Mouse (Mus musculus) liver, adult 2 months (tissue): ENCODE data around the gene Eml1. TPM values are rescaled to one million over a fixed set of nuclear protein-coding genes. Genes with fewer than 3 reads are reported as not detected.

Experiments used
- DNase-seq: peaks from one replicate; pipeline ENCODE4 v3.0.0-alpha.2; 2011; ENCODE audit warnings: low read depth, low spot score; ENCODE audit errors: extremely low read depth
- H3K27ac ChIP-seq: fragments of 200-500 bp; replicated peaks from 2 replicates; pipeline ENCODE4 v1.5.1; 2012; ENCODE audit warnings: low read depth, mild to moderate bottlenecking, control low read depth, inconsistent platforms, low read length; ENCODE audit not compliant: insufficient read depth
- H3K27me3 ChIP-seq: fragments of 200-500 bp; 2 replicates; pipeline ENCODE4 v1.6.1; 2012; ENCODE audit warnings: mild to moderate bottlenecking, moderate library complexity, low read length, inconsistent platforms; ENCODE audit not compliant: control insufficient read depth, insufficient read depth
- H3K36me3 ChIP-seq: fragments of 200-500 bp; 2 replicates; pipeline ENCODE4 v1.6.1; 2012; ENCODE audit warnings: low read length, inconsistent platforms; ENCODE audit not compliant: control insufficient read depth, insufficient read depth
- H3K4me1 ChIP-seq: fragments of 200-500 bp; 2 replicates; pipeline ENCODE4 v1.6.1; 2011; ENCODE audit warnings: low read length; ENCODE audit not compliant: control insufficient read depth, insufficient read depth
- H3K4me3 ChIP-seq: fragments of 200-500 bp; 2 replicates; pipeline ENCODE4 v1.5.1; 2011; ENCODE audit warnings: low read depth, mild to moderate bottlenecking, control low read depth, low read length, moderate library complexity; ENCODE audit not compliant: insufficient read depth
- H3K79me2 ChIP-seq: fragments of 200-500 bp; 2 replicates; pipeline ENCODE4 v1.6.1; 2012; ENCODE audit warnings: inconsistent platforms, mild to moderate bottlenecking, low read length, moderate library complexity; ENCODE audit not compliant: control insufficient read depth, insufficient read depth
- H3K9ac ChIP-seq: fragments of 200-500 bp; 2 replicates; pipeline ENCODE4 v1.6.1; 2012; ENCODE audit warnings: low read depth, mild to moderate bottlenecking, control low read depth, inconsistent platforms, low read length
- CTCF ChIP-seq: fragments of 200-500 bp; IDR thresholded peaks from 2 replicates; pipeline ENCODE4 v1.5.1; 2011; ENCODE audit warnings: low read depth, low read length, control low read depth
- POLR2A ChIP-seq: fragments of 200-500 bp; IDR thresholded peaks from 2 replicates; pipeline ENCODE4 v1.6.1; 2011; ENCODE audit warnings: low read length, control low read depth; ENCODE audit not compliant: insufficient read depth; ENCODE audit errors: extremely low read depth
- WGBS: fragments of 180-500 bp; shearing (Covaris S2); methylation state at CpG from one replicate; pipeline ENCODE4 v1.1.7; 2018; 5-methylcytosine and 5-hydroxymethylcytosine counted together
- polyA plus RNA-seq: library from polyadenylated mRNA; depleted of rRNA; stranded (reverse); fragments of >200 nt; gene quantifications from 2 replicates; pipeline ENCODE4 v1.2.3, GENCODE M21; 2012
- total RNA-seq: library from RNA; depleted of rRNA; stranded (reverse); fragments of >200 nt; gene quantifications from 2 replicates; pipeline ENCODE4 v1.2.3, GENCODE M21; 2014

The Eml1 gene
- total and polyA plus RNA-seq, 2 experiments, result 1.3 to 2.9 TPM

DNA sequence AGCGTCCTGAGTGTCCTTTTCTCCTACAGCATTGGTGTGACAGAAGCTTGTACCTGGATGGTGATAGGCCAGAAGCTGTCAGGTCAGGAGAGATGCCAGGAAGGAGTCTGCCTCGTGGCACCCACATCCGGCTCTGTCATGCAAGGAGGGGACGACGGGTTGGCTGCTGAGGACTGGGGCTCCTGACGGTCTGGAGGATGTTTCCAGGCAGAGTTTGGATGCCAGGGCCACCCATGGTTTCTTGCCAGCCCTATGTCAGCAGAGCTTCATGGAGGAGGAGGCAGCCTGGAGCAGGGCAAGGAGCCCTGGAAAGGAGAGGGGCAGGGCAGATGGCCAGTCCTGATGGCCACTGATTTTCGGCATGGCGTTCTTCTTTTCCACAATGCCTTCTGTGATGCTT, 28.4 kb downstream of the Eml1 start:
- Histone ChIP-seq H3K4me3 (no peak overlapping the region), H3K27me3 (no peaks in the 10 kb centered on the region), H3K36me3 (no peaks in the 10 kb centered on the region), H3K27ac (no peak overlapping the region), H3K4me1 (no peaks in the 10 kb centered on the region), H3K9ac (no peak overlapping the region), H3K79me2 (no peaks in the 10 kb centered on the region)
- 92% methylated on average over 8 of the region's 8 CpGs for WGBS
- no peak for DNase-seq
- TF ChIP-seq CTCF, result no peak
- TF ChIP-seq POLR2A, result no peak

DNA sequence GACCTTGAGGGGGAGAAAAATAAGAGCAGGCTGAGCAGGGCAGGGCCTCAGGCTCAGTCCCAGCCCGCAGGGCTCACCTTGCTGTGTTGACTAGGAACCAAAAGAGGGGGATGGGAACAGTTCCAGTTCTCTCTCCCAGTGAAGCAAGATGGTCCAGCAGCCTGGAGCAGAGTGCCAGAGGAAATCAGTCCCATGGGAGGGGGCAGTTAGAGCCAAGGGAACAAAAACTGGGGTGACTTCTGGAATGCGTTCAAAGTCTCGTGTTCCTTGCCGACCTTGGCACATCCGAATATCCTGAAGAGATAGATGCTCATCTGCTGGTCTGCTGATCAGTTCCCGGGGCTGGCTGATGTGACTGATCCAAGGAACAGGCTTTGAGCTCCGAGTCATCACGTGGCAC, 30.2 kb downstream of the Eml1 start:
- Histone ChIP-seq H3K27ac (no peak overlapping the region), H3K4me3 (no peak overlapping the region), H3K36me3 (no peaks in the 10 kb centered on the region), H3K4me1 (no peaks in the 10 kb centered on the region), H3K27me3 (no peaks in the 10 kb centered on the region), H3K9ac (no peak overlapping the region), H3K79me2 (no peaks in the 10 kb centered on the region)
- no peak for DNase-seq
- 64% methylated on average over 8 of the region's 8 CpGs for WGBS
- TF ChIP-seq CTCF (no peak), POLR2A (no peak)

- TF ChIP-seq POLR2A (no peak), CTCF (no peak)
- no peak overlapping the region for H3K9ac ChIP-seq
- no peak overlapping the region for H3K27ac ChIP-seq
- peak; percentile 6 for DNase-seq
- no peak overlapping the region for H3K4me3 ChIP-seq
- no peaks in the 10 kb centered on the region for H3K36me3 ChIP-seq
- 72% methylated on average over 6 of the region's 6 CpGs for WGBS
- H3K4me1 ChIP-seq, result no peaks in the 10 kb centered on the region
- no peaks in the 10 kb centered on the region for H3K79me2 ChIP-seq
- H3K27me3 ChIP-seq, result no peaks in the 10 kb centered on the region
These were observed 33.2 kb downstream of the Eml1 start for GRCm38 (mm10) chr12:108403957-108404356.

DNA sequence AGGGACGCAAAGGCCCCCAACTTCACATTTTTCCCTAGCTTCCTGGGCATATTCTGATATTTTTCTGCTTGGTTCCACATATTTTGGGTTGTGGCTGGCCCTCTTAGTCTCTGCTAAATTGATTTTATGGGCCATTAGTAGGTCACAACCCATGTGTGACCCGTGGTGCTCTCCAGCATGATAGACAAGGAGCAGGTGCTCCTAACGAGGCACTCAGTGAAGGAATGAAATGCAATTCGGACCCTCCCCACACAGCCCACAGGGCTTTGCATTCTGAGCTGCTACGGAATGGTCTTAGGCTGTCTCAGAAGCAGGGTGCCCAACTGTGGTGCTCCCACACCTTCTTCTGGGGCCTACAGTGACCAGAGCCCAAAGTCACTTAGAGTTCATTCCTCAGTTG, 38.3 kb downstream of the Eml1 start:
- WGBS, result 72% methylated on average over 5 of the region's 5 CpGs

GRCm38 (mm10) chr12:108410416-108411208, 39.9 kb downstream of the Eml1 start:
- Histone ChIP-seq H3K4me1 (no peaks in the 10 kb centered on the region), H3K79me2 (no peaks in the 10 kb centered on the region), H3K4me3 (no peak overlapping the region), H3K9ac (no peak overlapping the region), H3K27me3 (no peaks in the 10 kb centered on the region), H3K36me3 (no peaks in the 10 kb centered on the region), H3K27ac (no peak overlapping the region)
- no peak for TF ChIP-seq CTCF
- TF ChIP-seq POLR2A, result no peak
- whole genome bisulfite sequencing, result 74% methylated on average over 14 of the region's 14 CpGs
- no peak for DNase-seq

More for the DNA sequence above, 38.3 kb downstream of the Eml1 start:
- no peaks in the 10 kb centered on the region for H3K27me3 ChIP-seq
- H3K4me1 ChIP-seq, result no peaks in the 10 kb centered on the region
- H3K9ac ChIP-seq, result no peak overlapping the region
- TF ChIP-seq CTCF (no peak), POLR2A (no peak)
- no peak overlapping the region for H3K27ac ChIP-seq
- no peak for DNase-seq
- no peak overlapping the region for H3K4me3 ChIP-seq
- H3K36me3 ChIP-seq, result no peaks in the 10 kb centered on the region
- H3K79me2 ChIP-seq, result no peaks in the 10 kb centered on the region

DNA sequence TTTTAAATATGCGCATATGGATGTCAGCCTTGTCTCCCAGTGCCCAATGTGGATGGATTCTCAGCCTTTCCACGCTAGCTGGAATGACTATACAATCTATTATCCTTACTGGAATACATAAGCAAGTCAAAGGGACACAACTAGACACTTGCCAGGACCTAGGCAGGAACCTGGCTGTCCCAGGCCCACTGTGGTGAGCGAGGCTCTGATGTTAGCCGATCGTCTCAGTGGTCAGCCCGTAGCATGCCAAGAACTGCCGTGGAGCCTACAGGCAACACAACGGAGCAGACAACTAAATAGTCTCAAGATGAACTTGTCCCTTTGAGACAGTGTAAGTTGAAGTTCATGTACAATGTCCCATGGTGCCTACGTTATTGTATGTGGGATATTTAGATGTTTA, 44.2 kb downstream of the Eml1 start:
- no peak overlapping the region for H3K4me3 ChIP-seq
- H3K4me1 ChIP-seq, result no peaks in the 10 kb centered on the region
- no peak overlapping the region for H3K27ac ChIP-seq
- no peaks in the 10 kb centered on the region for H3K36me3 ChIP-seq
- DNase-seq, result no peak
- no peak for TF ChIP-seq CTCF
- no peak for TF ChIP-seq POLR2A
- 94% methylated on average over 9 of the region's 9 CpGs for WGBS
- no peak overlapping the region for H3K9ac ChIP-seq
- no peaks in the 10 kb centered on the region for H3K79me2 ChIP-seq
- no peaks in the 10 kb centered on the region for H3K27me3 ChIP-seq
